Mouse (Mus musculus) hindbrain, embryonic 15.5 days (tissue): Measurements from ENCODE around the gene Fam107b. TPM values are rescaled to one million over a fixed set of nuclear protein-coding genes. Genes with fewer than 3 reads are reported as not detected.
A peak's percentile ranks its signal among the peaks of the same experiment; 100 is the strongest.

Experiments used
- ATAC-seq: fragments of 200-750 bp; cut with Nextera tagmentation; 2 replicates; pipeline ENCODE4 v1.8.0; 2017; ENCODE audit warnings: low read depth, moderate number of reproducible peaks, moderate TSS enrichment; ENCODE audit not compliant: low FRiP score
- H3K27ac ChIP-seq: fragments of 300-500 bp; sonication (generic); replicated peaks from 2 replicates; pipeline ENCODE4 v1.5.1; 2015; ENCODE audit warnings: mild to moderate bottlenecking, inconsistent platforms
- H3K27me3 ChIP-seq: fragments of 300-500 bp; sonication (generic); 2 replicates; pipeline ENCODE4 v1.6.1; 2015; ENCODE audit warnings: control low read depth, inconsistent platforms
- H3K36me3 ChIP-seq: fragments of 300-500 bp; sonication (generic); 2 replicates; pipeline ENCODE4 v1.6.1; 2015; ENCODE audit warnings: control low read depth, inconsistent platforms
- H3K4me1 ChIP-seq: fragments of 300-500 bp; sonication (generic); replicated peaks from 2 replicates; pipeline ENCODE4 v1.6.1; 2015; ENCODE audit warnings: control low read depth, inconsistent platforms
- H3K4me2 ChIP-seq: fragments of 300-500 bp; sonication (generic); 2 replicates; pipeline ENCODE4 v1.6.1; 2015; ENCODE audit warnings: moderate library complexity, mild to moderate bottlenecking, inconsistent platforms
- H3K4me3 ChIP-seq: fragments of 300-500 bp; sonication (generic); 2 replicates; pipeline ENCODE4 v1.5.1; 2015; ENCODE audit warnings: mild to moderate bottlenecking, inconsistent platforms
- H3K9ac ChIP-seq: fragments of 300-500 bp; sonication (generic); 2 replicates; pipeline ENCODE4 v1.6.1; 2015; ENCODE audit warnings: inconsistent platforms
- H3K9me3 ChIP-seq: fragments of 300-500 bp; sonication (generic); 2 replicates; pipeline ENCODE4 v1.6.1; 2016; ENCODE audit warnings: control low read depth, inconsistent platforms
- WGBS: fragments of 180-500 bp; shearing (Covaris S2); methylation state at CpG from one replicate; pipeline ENCODE4 v1.1.7; 2015; 5-methylcytosine and 5-hydroxymethylcytosine counted together
- polyA plus RNA-seq: library from polyadenylated mRNA; unstranded; fragments of >200 nt; fragmentation: Nextera tagmentation; extraction: Ambion mirVana; gene quantifications from 2 replicates; pipeline ENCODE4 v1.2.1, GENCODE M21; 2015

Fam107b gene
- polyA plus RNA-seq, 1 experiment from 2014 or later = 30.9 TPM

DNA sequence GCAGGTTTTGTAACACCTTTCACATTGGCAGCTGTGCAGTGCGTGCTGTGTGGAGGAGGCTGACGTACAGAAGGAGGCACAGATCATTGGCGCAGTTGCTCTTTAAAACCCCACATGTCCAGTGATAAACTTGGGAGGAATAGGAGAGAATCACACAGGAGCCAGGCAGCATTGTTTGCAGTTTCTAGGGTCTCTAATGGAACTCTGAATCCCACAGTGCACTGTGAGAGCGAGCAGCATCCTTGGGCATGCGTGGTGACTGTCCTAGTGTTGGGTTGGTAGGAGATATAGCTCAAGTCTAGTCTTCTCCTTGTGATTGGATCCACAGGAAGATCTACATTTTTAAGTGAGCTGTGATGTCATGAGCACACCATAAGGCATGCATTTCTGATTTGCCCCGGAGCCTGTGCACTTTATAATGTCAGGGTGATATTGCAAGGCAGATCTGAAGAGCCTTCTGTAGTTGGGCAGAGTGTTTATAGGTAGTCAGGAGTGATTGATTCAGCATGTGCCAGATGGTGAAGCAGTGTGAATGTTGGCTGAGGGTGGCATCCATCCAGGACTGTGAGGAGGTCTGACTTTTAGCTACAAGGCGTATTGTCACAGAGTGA is 169.2 kb downstream of the Fam107b start:
- H3K4me1 ChIP-seq = peaks cover 39% of the 10 kb centered on the region
- H3K9ac ChIP-seq = no peak overlapping the region
- H3K27ac ChIP-seq = peak overlapping the region; percentile 30
- H3K9me3 ChIP-seq = no peaks in the 10 kb centered on the region
- 72% methylated on average over 7 of the region's 7 CpGs for WGBS
- peak; percentile 80 for ATAC-seq
- H3K27me3 ChIP-seq = no peaks in the 10 kb centered on the region
- no peaks in the 10 kb centered on the region for H3K36me3 ChIP-seq
- no peak overlapping the region for H3K4me2 ChIP-seq
- H3K4me3 ChIP-seq = no peak overlapping the region

DNA sequence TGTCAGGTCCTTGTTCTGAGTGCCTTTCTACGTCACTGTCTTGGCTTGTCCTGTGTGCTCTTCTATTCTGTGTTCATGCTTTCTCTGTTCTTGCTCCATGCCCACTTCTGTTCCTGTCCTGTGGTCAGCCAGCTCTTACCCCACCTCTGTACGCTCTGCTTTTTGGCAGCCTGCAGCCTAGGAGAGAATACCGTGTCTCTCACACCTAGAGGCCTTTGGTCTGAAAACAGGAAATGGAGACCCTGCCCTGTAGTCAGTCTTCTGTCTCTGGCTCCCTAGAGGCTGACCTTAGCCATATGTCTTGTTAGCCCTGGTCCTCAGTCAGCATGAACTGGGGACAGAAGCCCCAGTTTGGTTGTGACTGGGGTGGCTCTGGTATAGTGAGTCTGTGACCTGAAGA is 170.0 kb downstream of the Fam107b start:
- WGBS = 69% methylated on average over 3 of the region's 3 CpGs
- no peaks in the 10 kb centered on the region for H3K36me3 ChIP-seq
- ATAC-seq = no peak
- H3K4me3 ChIP-seq = no peak overlapping the region
- no peaks in the 10 kb centered on the region for H3K9me3 ChIP-seq
- H3K27ac ChIP-seq = peak overlapping the region; percentile 49
- H3K4me1 ChIP-seq = peaks cover 39% of the 10 kb centered on the region
- no peak overlapping the region for H3K4me2 ChIP-seq
- no peak overlapping the region for H3K9ac ChIP-seq
- H3K27me3 ChIP-seq = no peaks in the 10 kb centered on the region

DNA sequence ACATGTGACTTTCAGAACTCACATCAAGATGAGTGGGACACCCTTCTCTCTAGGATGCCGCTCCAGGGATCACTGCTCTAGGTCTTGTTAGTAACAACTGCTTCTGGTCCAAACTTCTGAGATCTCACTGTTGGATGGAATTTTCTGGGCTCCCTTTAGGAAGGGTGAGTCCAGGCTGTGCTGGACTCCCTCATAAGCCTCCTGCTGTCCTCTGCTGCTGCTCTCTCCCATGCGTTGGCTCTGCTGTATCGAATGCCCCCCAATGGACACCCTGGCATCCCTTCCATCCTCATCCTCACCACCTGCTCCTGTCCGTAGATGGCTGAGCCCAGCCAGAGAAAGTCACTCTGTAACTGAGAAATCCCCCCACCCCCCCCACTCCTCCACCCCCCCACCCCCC is 170.4 kb downstream of the Fam107b start:
- Histone ChIP-seq H3K27ac (peak overlapping the region; percentile 49; the same call in 1 of the 2 replicates), H3K4me1 (peaks cover 39% of the 10 kb centered on the region), H3K4me2 (no peak overlapping the region), H3K9me3 (no peaks in the 10 kb centered on the region), H3K9ac (no peak overlapping the region), H3K4me3 (no peak overlapping the region), H3K27me3 (no peaks in the 10 kb centered on the region), H3K36me3 (no peaks in the 10 kb centered on the region)
- 81% methylated on average over 4 of the region's 4 CpGs for WGBS
- ATAC-seq = no peak

DNA sequence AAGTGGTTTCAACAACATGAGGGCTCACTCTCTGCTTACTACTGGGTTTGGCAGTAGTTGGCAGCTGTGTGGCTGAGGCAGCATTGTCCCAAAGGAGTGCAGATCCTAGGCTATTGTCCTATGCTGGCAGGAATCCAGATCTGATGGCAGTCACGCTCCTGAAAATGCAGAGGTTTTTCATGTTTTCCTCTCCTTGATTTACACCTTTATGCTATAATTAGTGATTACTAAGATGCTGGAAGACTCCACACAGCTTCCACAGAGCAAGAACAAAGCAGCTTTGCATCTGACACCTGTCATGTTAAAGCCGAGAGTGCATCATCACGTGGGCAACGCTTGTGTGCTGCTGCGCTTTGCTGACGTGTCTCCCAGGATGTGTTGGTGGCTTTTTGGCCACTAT is 172.2 kb downstream of the Fam107b start:
- no peaks in the 10 kb centered on the region for H3K27me3 ChIP-seq
- ATAC-seq = no peak
- H3K4me1 ChIP-seq = peaks cover 39% of the 10 kb centered on the region
- H3K9me3 ChIP-seq = no peaks in the 10 kb centered on the region
- H3K4me3 ChIP-seq = no peak overlapping the region
- no peak overlapping the region for H3K4me2 ChIP-seq
- no peak overlapping the region for H3K9ac ChIP-seq
- H3K27ac ChIP-seq = peak overlapping the region; percentile 46; the same call in 1 of the 2 replicates
- no peaks in the 10 kb centered on the region for H3K36me3 ChIP-seq
- WGBS = 36% methylated on average over 6 of the region's 6 CpGs

DNA sequence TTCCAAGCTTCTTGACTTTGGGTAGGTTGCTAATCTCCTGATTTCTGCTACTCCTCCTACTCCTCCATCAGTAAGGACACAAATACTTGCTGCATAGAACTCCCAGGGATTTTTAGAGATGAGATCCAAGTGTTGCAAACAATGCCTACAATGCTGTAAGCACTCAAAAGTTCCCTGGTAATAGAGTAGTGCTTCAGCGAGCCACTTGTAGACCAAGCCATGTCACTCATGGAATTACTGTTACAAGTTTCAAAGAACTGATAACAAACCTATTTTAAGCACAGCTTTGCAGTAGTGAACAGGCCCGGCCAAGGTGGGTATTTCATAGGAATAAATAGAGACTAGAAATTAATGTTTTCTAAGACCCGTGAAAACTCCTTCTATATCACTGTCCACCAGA is 174.8 kb downstream of the Fam107b start:
- Histone ChIP-seq H3K27me3 (no peaks in the 10 kb centered on the region), H3K4me2 (no peak overlapping the region), H3K4me1 (peaks cover 25% of the 10 kb centered on the region), H3K9ac (no peak overlapping the region), H3K4me3 (no peak overlapping the region), H3K9me3 (no peaks in the 10 kb centered on the region), H3K36me3 (no peaks in the 10 kb centered on the region), H3K27ac (no peak overlapping the region)
- ATAC-seq = no peak
- WGBS = 86% methylated on average over 3 of the region's 3 CpGs

DNA sequence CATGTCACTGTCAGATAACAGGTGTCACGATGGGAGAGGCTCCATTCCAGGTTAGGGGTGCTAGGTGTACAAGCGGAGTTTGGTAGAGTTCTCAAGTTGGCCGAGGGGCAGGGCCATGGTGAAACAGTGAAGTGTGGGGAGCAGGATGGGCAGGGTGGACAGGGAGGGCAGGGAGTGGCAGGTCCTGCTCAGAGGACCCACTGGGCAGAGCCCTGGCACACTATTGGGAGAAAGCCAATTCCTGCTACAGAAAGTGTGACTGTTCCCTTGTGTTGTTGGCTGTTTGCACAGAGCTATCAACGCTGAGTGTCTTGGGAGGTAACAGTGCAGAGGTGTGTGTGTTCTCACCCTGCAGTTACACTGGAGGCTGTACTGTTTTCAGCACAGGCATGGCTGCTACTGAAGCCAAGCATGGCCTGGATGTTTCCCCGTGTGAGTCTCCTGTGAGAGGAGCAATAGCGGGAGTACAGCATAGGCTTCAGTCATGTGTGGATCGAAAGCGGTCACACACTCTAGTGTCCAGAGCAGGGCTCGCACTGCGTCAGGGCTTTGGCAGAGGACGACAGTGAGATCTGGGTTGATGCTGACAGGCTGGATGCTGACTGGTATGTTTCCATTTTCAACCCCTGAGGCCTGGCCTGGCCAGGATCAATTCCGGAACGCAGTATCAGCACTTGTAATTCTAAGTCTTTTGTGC is 175.8 kb downstream of the Fam107b start:
- ATAC-seq = no peak
- Histone ChIP-seq H3K4me2 (no peak overlapping the region), H3K4me3 (no peak overlapping the region), H3K9ac (no peak overlapping the region), H3K36me3 (no peaks in the 10 kb centered on the region), H3K27ac (no peak overlapping the region), H3K4me1 (peaks cover 17% of the 10 kb centered on the region), H3K27me3 (no peaks in the 10 kb centered on the region), H3K9me3 (no peaks in the 10 kb centered on the region)
- WGBS = 82% methylated on average over 13 of the region's 13 CpGs

DNA sequence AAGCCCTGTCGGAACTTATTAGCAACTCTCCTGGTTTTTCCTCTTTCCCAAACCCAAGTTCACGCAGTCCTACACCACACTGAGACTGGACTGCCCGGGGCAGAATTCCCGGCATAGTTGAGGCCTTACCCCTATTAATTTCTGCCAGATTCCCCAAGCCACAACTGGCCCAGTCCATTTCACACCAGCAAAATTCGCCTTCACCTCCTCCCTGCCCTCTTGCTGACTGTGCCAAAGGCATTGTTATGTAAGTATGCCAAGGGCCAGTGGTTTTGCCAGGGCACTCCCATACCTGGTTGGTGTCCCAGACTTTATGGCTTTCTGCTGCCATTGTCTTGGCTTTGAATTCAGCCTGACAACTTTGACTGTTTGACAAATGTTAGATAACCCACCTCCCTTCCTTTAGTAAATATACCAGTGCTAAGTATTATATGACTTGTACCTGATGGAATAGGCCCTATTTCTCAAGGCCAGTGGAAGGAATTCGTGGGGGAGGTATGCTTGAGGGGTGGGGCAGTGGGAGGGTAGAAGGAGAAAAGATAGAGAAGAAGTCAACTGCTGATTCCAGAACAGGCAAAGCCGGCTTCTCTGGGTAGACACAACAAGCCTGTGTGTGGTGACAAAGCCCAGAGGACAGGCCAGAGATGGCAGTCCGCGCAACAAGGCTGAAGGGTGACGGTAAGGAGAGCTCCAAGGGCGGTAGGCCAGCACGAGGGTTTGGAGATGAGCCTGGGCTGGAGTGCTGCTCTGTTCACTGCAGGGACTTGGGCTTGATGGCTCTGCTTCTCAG is 178.6 kb downstream of the Fam107b start:
- H3K27me3 ChIP-seq = no peaks in the 10 kb centered on the region
- no peak overlapping the region for H3K27ac ChIP-seq
- H3K4me3 ChIP-seq = no peak overlapping the region
- no peaks in the 10 kb centered on the region for H3K36me3 ChIP-seq
- 75% methylated on average over 12 of the region's 12 CpGs for WGBS
- H3K4me1 ChIP-seq = peaks cover 23% of the 10 kb centered on the region
- no peaks in the 10 kb centered on the region for H3K9me3 ChIP-seq
- ATAC-seq = 0 out of 2 replicates have a peak, but pooled peaks have one; percentile 33
- no peak overlapping the region for H3K4me2 ChIP-seq
- no peak overlapping the region for H3K9ac ChIP-seq

DNA sequence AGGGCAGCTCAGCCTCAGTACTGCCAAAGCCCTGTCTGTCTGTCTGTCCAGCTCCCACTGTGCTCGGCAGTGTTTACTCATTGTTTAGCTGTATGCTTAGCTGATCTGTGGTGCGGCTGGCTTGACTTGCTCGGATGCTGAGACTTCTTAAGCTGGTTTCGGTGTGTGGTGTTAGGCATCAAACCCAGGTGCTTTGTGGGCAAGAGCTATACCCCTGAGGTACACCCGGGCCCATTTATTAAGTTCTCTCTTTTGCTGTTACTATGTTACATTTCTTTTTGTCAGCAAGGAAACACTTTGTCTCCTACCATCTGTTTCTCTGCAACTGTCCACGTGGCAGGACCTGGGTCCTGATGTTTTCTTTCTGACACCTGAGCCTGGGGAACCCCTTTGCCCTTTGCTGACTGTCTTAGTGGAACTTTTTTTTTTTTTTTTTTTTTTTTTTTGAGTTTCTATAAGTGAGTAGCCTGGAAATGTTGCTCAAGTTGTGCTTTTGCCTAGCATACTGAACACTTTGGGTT is 179.3 kb downstream of the Fam107b start:
- 0 out of 2 replicates have a peak, but pooled peaks have one; percentile 9 for ATAC-seq
- 66% methylated on average over 6 of the region's 6 CpGs for WGBS
- no peaks in the 10 kb centered on the region for H3K9me3 ChIP-seq
- peaks cover 29% of the 10 kb centered on the region for H3K4me1 ChIP-seq
- H3K27me3 ChIP-seq = no peaks in the 10 kb centered on the region
- no peak overlapping the region for H3K4me3 ChIP-seq
- H3K27ac ChIP-seq = no peak overlapping the region
- H3K9ac ChIP-seq = no peak overlapping the region
- H3K36me3 ChIP-seq = no peaks in the 10 kb centered on the region
- H3K4me2 ChIP-seq = no peak overlapping the region

DNA sequence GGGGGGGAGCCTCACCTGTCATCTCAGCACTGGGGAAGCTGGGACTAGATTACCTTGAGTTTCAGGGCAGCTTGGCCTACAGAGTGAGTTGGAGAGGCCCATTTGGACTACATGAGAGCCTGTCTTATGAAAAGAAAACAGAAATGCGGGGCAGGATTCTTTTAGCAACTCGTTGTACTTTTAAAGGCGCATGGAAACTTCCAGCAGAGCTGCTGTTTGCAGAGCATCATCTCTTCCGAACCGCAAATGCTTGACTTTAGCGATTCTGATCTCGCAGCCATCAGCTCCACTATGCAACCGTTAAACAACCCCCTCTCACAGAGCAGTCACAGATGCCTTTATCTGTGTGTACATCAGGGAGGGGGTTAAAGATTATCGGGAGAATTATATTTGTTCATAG is 179.8 kb downstream of the Fam107b start:
- Histone ChIP-seq H3K27ac (no peak overlapping the region), H3K4me2 (no peak overlapping the region), H3K9ac (no peak overlapping the region), H3K36me3 (no peaks in the 10 kb centered on the region), H3K4me1 (peaks cover 29% of the 10 kb centered on the region), H3K4me3 (no peak overlapping the region), H3K9me3 (no peaks in the 10 kb centered on the region), H3K27me3 (no peaks in the 10 kb centered on the region)
- ATAC-seq = no peak
- WGBS = 91% methylated on average over 9 of the region's 9 CpGs

DNA sequence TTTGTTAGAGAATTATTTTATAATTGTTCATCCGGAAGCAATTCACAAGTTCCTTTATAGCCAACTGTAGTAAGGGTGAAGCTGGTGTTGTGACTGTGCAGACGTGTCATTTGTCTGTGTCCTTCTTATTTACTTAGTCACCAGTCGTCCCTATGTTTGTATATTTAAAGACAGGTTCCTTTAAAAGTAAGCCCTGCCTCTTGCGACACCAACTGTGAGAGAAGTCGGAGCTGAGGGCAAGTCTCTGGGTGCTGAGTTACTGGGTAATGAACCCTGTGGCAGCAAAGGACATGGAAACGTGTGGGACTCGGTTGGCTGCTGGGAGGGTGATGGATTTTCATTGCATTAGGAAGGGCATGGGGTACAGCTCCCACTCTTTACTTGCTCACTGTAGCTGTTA is 182.1 kb downstream of the Fam107b start:
- H3K9ac ChIP-seq = no peak overlapping the region
- no peak overlapping the region for H3K4me2 ChIP-seq
- no peaks in the 10 kb centered on the region for H3K9me3 ChIP-seq
- H3K27ac ChIP-seq = no peak overlapping the region
- no peak overlapping the region for H3K4me3 ChIP-seq
- no peaks in the 10 kb centered on the region for H3K36me3 ChIP-seq
- no peaks in the 10 kb centered on the region for H3K27me3 ChIP-seq
- 66% methylated on average over 7 of the region's 7 CpGs for WGBS
- no peak for ATAC-seq
- H3K4me1 ChIP-seq = peaks cover 39% of the 10 kb centered on the region

DNA sequence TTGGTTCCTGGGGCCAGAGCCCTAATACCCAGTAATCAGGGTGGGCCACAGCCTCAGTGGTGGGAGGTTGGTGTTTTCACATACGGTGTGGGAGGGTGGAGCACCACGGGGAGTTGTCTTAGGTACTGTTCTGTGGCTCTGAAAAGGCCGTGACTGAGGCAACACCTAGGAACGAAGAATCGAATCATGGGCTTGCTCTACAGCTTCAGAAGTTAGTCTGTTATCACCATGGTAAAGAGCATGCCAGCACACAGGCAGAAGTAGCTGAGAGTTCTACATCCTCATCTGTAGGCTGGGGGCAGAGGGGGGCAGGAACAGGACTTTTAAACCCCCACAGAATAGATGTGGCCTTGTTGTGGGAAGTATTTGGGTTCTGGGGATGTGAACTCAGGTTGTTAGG is 182.6 kb downstream of the Fam107b start:
- Histone ChIP-seq H3K4me1 (peaks cover 39% of the 10 kb centered on the region), H3K36me3 (no peaks in the 10 kb centered on the region), H3K9me3 (no peaks in the 10 kb centered on the region), H3K27me3 (no peaks in the 10 kb centered on the region), H3K27ac (peak overlapping the region; percentile 43; the same call in 1 of the 2 replicates), H3K4me2 (no peak overlapping the region), H3K4me3 (no peak overlapping the region), H3K9ac (no peak overlapping the region)
- ATAC-seq = no peak
- 87% methylated on average over 5 of the region's 5 CpGs for WGBS

DNA sequence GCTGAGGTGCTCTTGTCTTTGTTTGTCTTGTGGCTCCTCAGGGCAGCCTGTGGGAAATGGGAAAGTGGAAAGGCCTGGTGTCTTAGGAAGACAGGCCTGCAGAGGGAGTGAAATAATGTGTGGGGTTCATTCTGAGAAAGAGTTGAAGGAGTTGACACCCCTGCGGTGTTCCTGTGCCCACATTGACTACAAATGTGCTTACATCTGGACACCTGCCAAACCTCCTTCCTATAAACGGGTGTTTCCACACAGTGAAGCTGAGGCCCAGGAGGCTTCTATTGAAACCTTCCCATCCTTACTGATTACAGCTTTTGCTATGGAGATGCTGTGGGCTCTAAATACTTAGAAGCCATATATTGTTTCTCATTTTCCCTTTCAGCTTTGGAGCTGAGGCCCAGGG is 183.5 kb downstream of the Fam107b start:
- Histone ChIP-seq H3K4me1 (peaks cover 37% of the 10 kb centered on the region), H3K36me3 (no peaks in the 10 kb centered on the region), H3K9ac (no peak overlapping the region), H3K27me3 (no peaks in the 10 kb centered on the region), H3K9me3 (no peaks in the 10 kb centered on the region), H3K27ac (peak overlapping the region; percentile 43), H3K4me3 (no peak overlapping the region), H3K4me2 (no peak overlapping the region)
- 29% methylated on average over 2 of the region's 2 CpGs for WGBS
- ATAC-seq = peak; percentile 60; the same call in 1 of the 2 replicates
